Mouse (Mus musculus) cerebellum, adult 2 months (tissue): ENCODE results near the gene Atp13a1.

Experiments
- CTCF ChIP-seq: fragments of 200-500 bp; IDR thresholded peaks from 2 replicates; pipeline ENCODE4 v1.5.1; 2011; ENCODE audit warnings: low read depth, mild to moderate bottlenecking, control low read depth, low read length, moderate library complexity, borderline replicate concordance; ENCODE audit not compliant: insufficient read depth
- POLR2A ChIP-seq: fragments of 200-500 bp; IDR thresholded peaks from 2 replicates; pipeline ENCODE4 v1.6.1; 2011; ENCODE audit warnings: low read length, control low read depth, borderline replicate concordance; ENCODE audit not compliant: insufficient read depth

- no peak for TF ChIP-seq CTCF
- no peak for TF ChIP-seq POLR2A
Measured at GRCm38 (mm10) chr8:69752437-69752836, 38.5 kb upstream of the Atp13a1 start.
